Mouse (Mus musculus) heart, postnatal 0 days (tissue): ENCODE measurements around the gene Mog.

Experiments used
- CTCF ChIP-seq: IDR thresholded peaks from 2 replicates; pipeline ENCODE4 v1.5.1; 2016; ENCODE audit warnings: antibody characterized with exemption, control low read depth, low read depth
- EP300 ChIP-seq: IDR thresholded peaks from 2 replicates; pipeline ENCODE4 v1.6.1; 2016; ENCODE audit warnings: antibody characterized with exemption, low read depth

GRCm38 (mm10) chr17:37028683-37029120, 5.5 kb upstream of the Mog start:
- TF ChIP-seq CTCF = no peak
- TF ChIP-seq EP300 = no peak
